Mouse (Mus musculus) megakaryocyte progenitor cell, adult 5-6 weeks (primary cell): Measurements from ENCODE around the gene Agbl2. TPM values are rescaled to one million over a fixed set of nuclear protein-coding genes. Genes with fewer than 3 reads are reported as not detected.

Experiments used
- ATAC-seq: replicated peaks from 2 replicates; pipeline ENCODE4 v1.8.0; 2016; ENCODE audit warnings: mild to moderate bottlenecking, moderate TSS enrichment, inconsistent platforms; ENCODE audit not compliant: poor library complexity
- total RNA-seq, 2 experiments: library from RNA; stranded (forward) in 1 of 2; stranded (reverse) in 1 of 2; fragments of 157-497, 149-512 nt in 1 of 2; fragments of 200-1000 nt in 1 of 2; gene quantifications; 2 replicates each; pipeline versions ENCODE4 v1.2.3 to v1.2.4; 2015 to 2017

The Agbl2 gene
- total RNA-seq (2015) (0.12 TPM in 1 of 2 replicates, not detected in the other), total RNA-seq (2017) (0.12 TPM in 1 of 2 replicates, not detected in the other)

DNA sequence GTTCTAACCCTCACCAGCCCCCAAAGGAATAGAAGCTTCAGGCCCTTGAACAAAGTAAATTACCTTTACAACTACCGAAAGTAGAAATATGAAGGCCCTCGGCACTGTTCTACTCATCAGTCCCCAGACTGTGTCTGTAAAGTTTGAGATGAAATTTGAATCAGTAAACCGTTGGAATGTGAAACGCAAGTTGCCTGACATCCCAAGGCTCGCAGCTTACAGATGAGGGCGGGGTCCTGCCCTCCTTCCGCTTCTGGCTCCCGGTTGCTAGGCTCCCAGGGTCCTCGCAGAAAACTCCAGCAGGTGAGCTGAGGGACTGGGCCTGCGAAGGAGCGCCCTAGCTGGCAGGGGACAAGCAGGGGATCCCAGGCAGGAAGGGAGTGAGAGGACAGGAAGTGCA, at the start of gene Agbl2:
Gene Agbl2 (plus strand): TSS at position 270 of the 400 bp plus-strand sequence.
- ATAC-seq: peak; percentile 47

DNA sequence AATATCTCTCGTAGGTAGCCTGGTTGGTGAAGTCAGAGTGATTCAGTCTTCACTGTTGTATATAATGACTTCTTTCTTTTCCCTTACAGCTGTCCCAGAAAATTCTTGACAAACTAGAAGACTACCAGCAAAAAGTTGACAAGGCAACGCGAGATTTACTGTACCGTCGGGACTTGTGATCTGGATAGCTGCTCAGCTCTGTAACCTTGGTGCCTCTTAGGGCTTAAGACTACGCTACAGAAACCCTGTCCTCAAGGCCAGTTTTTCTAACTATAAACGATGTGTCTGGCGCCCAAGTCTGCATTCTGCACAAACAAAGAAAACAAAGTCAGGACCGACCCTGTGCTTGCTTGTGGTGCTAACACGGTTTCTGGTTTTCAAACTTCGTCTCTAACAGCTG, 47.2 kb upstream of the Agbl2 start:
- no peak for ATAC-seq

DNA sequence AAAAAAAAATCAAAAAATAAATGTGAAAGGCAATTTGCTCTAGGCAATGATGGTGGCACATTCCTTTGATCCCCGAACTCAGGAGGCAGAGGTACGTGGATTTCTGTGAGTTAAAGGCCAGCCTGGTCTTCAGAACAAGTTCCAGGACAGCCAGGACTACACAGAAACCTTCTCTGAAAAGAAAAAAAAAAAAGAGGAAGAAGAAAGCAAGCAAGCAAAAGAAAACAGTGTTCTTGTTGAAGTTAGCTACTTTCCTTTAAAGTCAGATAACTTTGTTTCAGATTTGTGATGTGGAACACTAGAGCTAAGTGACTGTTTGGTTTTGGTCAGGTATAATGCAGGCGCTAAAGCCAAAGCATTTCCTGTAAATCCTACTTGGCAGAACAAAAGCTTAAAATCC, 43.7 kb upstream of the Agbl2 start:
- ATAC-seq: no peak

DNA sequence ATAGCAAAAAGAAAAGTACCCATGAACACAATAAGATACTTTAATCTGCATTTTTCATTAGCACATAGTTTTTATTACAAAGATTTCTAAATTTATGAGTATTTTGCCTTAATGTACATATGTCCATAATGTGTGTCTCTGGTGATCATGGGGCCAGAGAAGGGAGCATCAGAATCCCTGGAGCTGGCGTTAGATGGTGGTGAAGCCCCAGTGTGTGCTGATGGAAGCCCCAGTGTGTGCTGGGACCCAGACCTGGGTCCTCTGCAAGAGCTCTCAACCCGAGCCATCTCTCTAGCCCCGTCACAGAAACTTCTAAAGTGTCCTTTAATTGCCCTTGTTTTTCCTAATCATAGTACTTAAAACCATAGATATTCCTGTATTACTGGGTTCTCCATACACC, 43.2 kb upstream of the Agbl2 start:
- ATAC-seq: no peak

DNA sequence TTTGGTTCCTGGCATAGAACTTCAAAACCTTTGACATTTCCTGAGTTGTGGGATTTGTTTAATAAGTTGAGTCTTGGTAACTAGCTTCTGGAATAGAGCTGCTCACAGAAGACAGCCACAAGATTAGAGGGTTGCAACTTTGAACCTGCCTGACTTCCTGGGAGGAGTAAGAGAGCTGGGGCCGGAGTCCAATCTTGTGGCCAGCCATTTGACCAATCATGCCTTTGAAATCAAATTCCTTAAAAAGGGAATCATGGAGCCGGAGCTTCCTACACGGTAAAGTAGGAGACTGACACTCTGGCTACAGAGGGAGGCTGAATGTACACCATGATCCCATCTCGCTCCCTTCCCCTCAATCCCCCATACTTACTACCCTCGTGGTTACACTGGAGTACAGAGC, 42.6 kb upstream of the Agbl2 start:
- ATAC-seq: no peak

DNA sequence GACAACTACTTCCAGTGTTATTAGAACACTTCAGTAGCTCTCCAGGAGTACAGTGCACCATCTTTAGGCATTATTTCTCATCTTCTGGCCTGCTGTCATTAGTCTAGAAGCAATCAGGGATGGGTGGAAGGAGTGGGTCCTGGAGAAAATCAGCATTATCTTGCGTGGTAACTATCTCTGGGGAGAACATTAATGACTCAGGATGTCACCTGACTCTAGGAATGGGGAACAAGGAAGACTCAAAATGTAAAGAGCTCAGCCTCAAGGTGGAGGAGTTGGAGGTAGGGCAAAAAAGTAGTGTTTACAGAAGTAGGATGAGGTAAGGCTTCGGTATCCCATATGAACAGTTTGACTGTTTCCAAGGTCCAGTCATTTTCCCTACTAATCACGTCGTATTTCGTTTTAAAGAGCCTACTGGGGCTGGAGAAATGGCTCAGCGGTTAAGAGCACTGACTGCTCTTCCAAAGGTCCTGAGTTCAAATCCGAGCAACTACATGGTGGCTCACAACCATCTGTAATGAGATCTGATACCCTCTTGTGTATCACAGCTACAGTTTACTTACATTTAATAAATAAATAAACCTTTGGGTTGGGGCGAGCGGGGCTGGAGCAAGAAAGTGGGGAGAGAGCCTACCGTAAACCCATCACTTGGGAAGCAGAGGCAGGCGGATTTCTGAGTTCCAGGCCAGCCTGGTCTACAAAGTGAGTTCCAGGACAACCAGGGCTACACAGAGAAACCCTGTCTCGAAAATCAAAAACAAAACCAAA, 38.1 kb upstream of the Agbl2 start:
- no peak for ATAC-seq

DNA sequence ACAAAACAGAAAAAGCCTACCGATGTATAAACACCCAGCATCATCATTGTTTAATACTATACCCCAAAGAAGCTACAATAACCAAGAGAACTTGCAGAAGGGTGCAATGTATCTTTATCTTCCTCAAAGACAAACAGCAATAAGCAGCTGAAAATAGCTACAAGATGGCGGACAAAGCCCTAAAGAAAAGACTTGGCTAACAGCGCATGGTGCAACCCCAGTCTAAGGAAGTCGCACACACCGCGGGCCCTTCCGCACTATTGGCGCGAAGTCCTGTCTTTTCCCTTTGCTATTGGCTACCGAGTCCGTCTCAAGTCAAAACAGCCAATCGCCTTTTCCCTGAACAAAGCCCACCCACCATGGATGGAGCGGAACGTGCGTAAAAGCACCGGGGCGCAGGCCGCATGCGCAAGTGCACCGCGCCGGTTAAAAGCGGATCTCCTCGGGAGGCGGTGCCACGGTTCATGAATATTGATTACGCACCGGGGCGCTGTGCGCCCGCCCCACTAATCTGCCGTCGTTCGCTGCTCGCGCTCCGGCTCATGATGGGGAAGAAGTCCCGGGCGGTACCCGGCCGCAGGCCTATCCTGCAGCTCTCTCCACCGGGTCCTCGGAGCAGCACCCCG, 37.4 kb upstream of the Agbl2 start, which contains the start of gene Fnbp4:
Gene Fnbp4 (plus strand): TSS at position 318 of the 626 bp plus-strand sequence.
- ATAC-seq: peak; percentile 94

DNA sequence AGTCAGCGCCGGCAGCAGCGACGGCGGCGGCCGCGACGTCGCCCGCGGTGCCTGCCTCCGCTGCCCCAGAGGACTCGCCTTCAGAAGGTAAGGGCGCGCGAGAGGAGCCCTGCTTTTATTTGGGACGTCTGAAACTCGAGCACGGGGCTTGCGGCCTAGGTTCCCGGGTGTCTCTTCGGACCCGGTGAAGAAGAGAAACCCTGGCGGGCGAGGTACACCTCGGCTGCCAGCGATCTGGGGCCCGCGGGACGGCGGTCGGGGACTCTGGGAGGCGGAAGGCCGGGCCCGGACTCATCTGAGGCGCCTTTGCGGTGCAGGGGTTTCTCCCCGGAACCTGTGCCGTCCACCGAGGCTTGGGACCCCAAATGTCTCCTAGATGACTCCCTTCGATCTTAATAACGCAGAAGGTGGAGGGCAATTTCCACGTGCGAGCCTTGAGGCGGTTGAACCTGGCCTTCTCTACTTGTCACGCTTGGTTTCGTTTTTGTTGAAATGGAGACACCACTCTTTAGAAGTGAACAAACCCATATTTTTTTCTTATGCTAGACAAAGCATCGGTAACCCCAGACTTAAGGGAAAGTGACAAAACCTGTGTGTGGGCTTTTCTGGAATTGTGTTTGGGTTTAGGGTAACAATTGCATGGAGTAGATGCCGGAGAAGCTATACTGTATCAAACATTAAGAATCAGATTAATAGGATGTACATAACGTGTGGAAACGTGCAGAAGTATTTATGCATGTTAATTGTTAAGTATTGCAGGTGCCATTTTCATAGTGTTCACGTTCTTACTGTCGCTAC, 36.6 kb upstream of the Agbl2 start:
- ATAC-seq: peak; percentile 7

DNA sequence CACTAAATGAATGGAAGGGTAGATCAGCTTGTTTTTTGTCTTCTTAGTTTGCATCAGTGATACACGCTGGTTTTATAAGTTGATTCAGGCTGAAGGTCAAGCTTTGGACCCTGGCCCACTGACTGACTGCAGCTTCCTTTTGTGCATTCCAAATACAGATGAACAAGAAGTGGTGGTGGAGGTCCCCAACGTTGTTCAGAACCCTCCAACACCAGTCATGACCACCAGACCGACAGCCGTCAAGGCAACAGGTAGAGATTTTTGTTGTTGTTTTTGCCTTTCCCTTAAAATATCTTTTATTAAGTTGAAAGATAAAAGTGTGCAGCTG, 36.0 kb upstream of the Agbl2 start:
- ATAC-seq: no peak

DNA sequence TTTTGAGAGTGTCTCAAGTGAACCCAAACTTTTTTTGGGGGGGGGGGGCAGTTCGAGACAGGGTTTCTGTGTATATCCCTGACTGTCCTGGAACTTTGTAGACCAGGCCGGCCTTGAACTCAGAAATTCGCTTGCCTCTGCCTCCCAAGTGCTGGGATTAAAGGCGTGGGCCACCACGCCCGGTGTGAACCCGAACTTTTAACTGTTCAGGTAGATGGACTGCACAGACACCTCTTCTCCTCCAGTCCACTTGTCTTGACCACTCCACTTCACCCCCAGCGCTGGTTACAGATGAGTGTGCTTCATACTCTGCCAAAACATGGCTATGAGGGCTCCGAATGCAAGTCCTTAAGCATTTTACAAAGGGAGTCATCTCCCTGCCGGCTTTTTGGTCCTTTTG, 35.4 kb upstream of the Agbl2 start:
- no peak for ATAC-seq

DNA sequence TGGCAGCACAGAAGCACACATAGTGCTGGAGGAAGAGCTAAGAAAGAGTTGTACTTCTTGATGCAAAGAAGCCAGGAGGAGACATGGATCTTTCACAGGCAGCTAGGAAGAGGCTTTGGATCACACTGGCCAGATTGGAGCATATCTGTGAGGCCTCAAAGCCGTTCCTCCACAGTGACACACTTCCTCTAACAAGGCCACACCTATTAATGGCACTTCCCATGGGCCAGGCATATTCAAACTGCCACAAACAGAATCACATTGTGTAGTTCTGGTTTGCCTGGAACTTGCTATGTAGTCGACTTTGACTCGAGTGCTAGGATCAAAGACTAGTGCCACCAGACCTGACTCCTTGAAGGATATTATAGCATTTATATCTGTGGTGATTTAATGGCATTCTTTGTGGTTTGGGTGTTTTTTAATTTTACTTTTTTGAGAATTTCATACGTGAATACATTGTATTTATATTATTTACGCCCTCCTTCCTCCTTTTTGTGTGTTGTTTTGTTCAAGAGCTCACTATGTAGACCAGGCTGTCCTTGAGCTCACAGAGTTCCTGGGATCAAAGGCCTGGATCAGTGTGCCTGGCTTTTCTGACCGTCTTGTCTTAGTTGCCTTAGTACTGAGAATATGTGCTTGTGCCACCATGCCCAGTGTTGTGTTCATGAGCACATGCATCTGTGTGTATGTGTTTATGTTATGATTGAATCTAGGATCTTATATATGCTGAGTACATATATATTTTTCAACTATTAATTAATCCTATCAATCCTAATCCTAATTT, 32.7 kb upstream of the Agbl2 start:
- peak; percentile 12; the same call in 1 of the 2 replicates for ATAC-seq

DNA sequence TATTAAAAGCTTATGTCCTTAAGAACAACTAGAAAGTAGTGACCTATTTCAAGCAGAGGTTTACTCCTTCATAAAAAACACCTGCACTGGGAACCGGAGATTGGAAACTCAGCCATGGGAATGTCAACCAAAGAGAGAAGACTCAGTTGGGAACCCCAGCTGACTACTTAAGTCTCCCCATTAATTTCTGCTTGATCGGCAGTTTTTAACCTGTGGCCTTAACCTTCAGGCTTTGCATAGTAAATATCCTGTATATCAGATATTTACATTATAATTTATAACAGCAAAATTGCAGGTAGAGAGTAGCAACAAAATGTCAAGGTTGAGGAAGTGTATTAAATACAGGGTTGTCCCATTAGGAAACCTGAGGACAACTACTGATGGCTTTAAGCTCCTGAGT, 29.0 kb upstream of the Agbl2 start:
- ATAC-seq: no peak

DNA sequence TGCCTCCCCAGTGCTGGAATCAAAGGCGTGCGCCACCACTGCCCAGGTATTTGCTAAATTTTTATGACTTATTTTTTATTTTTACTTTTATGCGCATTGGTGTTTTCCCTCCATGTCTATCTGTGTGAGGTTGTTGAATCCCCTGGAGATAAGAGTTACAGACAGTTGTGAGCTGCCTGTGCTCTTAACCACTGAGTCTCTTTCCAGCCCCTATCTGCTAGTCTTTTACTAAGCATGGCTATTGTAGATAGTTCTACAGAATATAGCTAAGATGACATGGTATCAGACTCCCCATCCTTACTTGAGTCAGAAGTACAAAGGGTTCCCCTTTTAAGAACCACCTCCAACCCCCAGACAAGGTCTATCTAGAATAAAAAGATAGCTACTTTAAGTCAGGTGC, 28.3 kb upstream of the Agbl2 start:
- peak; percentile 59 for ATAC-seq

DNA sequence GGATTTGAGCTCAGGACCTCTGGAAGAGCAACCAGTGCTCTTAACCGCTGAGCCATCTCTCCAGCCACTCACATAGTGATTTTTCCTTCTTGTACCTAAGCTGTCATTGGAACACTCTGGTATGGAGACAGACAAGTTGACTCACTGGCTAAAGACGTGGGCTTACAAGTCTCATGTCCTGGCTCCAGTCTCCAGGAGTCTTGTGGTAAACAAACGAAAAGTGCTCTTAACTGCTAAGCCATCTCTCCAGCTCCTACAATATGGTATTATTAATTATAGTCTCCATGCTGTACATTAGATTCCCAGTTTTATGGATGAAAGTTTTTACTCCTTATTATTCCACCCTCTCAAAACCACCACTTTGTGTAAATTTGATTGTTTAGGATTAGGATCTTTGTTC, 17.4 kb upstream of the Agbl2 start:
- ATAC-seq: no peak

DNA sequence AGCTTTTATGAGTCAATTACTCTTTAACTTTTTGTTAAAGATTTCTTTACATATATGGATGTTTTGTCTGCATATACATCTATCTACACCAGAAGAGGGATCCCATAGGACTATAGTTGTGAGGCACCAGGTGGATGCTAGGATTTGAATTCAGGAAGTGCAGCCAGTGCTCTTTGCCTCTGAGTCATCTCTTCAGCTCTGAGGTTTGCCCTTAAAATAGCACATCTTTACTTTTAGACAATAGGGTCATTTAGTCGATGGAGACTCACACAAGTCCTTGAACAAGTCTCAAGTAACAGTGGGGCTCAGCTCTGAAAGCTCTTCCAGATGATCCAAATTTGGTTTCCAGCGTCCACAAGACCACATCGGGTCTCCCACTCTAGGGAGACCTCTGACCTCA, 1.2 kb upstream of the Agbl2 start:
- no peak for ATAC-seq

DNA sequence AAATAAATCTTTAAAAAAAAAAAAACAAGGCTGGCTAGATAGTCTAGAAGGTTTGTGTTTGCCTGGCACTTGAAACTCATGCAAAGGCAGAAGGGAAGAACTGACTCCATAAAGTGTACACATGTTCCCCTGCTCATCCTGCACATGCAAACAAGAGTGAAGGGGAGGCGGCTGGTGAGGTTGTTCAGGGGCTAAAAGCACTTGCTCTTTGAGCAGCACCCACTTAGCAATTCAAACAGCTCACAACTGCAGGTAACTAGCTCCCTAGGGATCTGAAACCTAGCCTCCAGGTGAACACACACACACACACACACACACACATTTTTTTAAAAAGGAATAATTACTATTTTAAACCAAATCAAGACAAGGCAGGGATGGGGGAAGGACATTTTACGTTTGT, 589 bp upstream of the Agbl2 start:
- ATAC-seq: no peak

DNA sequence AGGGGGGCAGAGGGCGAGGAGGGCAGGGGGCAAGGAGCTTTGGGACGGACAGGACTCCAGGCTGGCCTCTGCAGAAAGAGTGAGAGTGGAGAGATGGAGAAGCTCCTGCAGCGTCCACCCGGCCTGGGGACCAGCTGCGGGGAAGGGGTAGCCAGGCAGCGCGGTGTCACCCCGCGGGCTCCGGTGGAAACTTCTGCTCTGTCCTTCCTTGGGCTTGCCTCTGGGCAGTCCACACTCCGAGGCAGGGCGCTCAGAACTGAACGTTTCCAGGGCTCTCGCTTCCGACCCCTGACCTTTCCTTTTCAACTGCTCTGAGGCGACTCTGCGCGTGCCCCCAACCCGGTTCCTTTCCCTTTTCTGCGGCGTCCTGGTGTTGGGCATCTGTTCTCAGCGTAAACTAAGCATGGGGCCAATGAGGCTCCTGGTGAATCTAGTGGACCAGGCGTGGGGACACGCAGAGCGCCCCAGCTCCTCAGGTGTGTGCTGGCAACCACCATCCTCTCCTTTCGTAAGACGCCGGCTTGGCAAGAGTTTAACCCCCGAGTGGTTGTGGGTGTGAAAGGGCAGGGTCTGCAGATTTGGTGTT, 467 bp downstream of the Agbl2 start:
- ATAC-seq: peak; percentile 46

DNA sequence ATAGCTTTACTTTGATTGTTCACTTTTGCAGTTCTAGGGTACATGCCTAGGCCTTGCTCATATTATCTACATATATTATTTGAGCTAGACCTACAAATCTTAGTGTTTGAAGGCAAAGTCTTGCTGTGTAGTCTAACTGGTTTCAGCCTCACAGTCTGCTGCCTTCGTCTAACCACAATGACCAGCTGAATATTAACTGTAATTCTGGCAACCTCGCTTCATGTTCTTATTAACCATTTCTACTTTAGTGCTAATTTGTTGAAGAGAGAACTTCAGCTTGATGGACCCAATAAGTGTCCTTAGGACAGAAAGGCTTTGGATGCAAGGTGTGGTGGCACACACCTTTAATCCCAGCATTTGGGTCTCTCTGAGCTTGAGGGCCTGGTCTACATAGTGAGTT, 5.6 kb downstream of the Agbl2 start:
- ATAC-seq: no peak

DNA sequence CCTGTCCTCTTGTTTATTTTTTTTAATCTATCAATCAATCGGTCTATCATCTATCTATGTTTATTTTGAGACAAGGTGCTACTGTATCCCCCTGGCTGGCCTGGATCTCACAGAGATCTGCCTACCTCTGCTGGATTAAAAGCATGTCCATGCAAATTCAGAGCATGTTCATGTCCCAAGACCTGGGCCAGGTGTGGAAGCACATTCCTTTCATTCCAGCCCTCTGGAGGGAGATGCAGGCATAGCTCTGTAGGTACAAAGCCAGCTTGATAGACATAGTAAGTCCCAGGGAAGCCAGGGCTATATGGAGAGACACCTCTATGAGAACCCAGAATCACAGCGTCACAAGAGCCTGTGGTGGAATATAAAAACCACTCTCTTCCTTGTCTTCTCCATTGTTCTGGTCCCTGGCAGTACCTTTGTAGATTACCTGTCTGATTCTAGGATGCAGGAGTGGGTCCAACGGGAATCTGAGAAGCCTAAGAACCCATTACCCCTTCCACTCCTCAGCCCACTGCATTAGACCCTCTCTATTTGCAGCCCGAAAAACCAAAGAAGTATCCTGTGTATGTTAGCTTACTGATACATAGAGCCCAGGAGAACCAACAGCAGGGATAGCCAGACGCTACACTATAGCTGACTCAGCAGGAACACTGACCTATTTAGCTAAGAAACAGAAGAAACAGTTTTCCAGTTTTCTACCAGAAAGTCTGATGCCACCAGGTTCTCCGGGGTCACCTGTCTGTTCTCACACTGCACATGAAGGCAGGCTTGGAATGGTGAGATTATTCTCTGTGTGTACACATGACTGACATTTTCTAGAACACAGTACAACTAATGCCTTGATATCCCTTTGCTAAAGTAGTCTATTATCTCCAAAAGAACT, 26.0 kb downstream of the Agbl2 start:
- ATAC-seq: no peak

DNA sequence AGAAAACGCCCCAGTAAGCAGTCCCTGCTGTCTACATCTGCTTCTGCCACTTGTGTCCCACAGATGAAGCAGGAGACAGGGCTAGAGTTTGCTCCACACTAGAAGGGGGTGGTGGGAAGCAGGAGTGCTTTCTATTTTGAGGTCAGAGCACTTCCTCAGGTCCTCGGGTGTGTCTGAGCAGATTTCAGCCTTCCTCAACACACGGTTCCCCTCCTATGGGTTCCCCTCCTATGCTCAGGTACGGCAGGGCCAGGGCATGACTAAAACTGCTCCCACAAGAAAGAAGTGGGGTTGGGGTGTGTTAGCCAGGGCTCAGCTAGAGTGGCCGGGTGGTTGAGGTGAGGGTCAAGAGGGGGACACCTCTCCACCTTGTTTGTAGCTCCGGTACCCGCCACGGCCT, 28.2 kb downstream of the Agbl2 start:
- no peak for ATAC-seq
